In genomic region chr2:181658528-181658927, GRCm38 (mm10) we compare ENCODE assay signal across 15 mouse cellular contexts. TPM values are rescaled to one million over a fixed set of nuclear protein-coding genes. Genes with fewer than 3 reads are reported as not detected.
"Had no signal": no experiment of that assay in that cellular context is flagged by ENCODE, and none has a peak within 500 bp of the region (broad histone marks: within the 10 kb centered on the region; RNA-seq: fewer than 3 reads in every experiment).

No protein-coding gene starts in this region.

- H3K9me3 ChIP-seq: limb, embryonic 13.5 days; midbrain, embryonic 12.5 days; stomach, embryonic 15.5 days had no signal

- H3K4me2 ChIP-seq: stomach, embryonic 15.5 days had no signal

- H3K4me3 ChIP-seq: limb, embryonic 13.5 days; midbrain, embryonic 12.5 days; stomach, embryonic 15.5 days had no signal

- H3K27me3 ChIP-seq: limb, embryonic 13.5 days; stomach, embryonic 15.5 days had no signal

- H3K27ac ChIP-seq: limb, embryonic 13.5 days; liver, embryonic 14.5 days; midbrain, embryonic 12.5 days; stomach, embryonic 15.5 days had no signal

- H3K4me1 ChIP-seq: stomach, embryonic 15.5 days had no signal

- DNase-seq: left cerebral cortex, postnatal 4 days; thymus, adult 18-20 months had no signal

- H3K9ac ChIP-seq: limb, embryonic 13.5 days; liver, embryonic 14.5 days; midbrain, embryonic 12.5 days; stomach, embryonic 15.5 days had no signal

RNA-seq across cellular contexts. Expression of gene Gm29797, which starts 1.7 kb away (rescaled TPM):
- total RNA-seq: layer of hippocampus, postnatal 10 days; liver, adult 2 months; megakaryocyte-erythroid progenitor cell, adult 5-6 weeks; midbrain, postnatal 0 days had no signal
- polyA plus RNA-seq: kidney, embryonic 14.5 days; liver, adult 2 months; midbrain, embryonic 12.5 days; midbrain, postnatal 0 days; neural tube, embryonic 14.5 days; spleen, adult 2 months had no signal

RNA-seq across cellular contexts. Expression of gene Sox18, which starts 12.9 kb away (rescaled TPM):
- total RNA-seq: megakaryocyte-erythroid progenitor cell, adult 5-6 weeks had no signal

RNA-seq across cellular contexts. Expression of gene Lkaaear1, which starts 39.7 kb away (rescaled TPM):
- total RNA-seq: layer of hippocampus, adult 18-20 months; layer of hippocampus, postnatal 10 days; left cerebral cortex, postnatal 4 days; liver, adult 2 months; megakaryocyte-erythroid progenitor cell, adult 5-6 weeks; midbrain, postnatal 0 days had no signal
- polyA plus RNA-seq: kidney, embryonic 14.5 days; limb, embryonic 13.5 days; liver, adult 2 months; liver, embryonic 14.5 days; lung, embryonic 16.5 days; midbrain, embryonic 12.5 days; midbrain, postnatal 0 days; neural tube, embryonic 14.5 days; spleen, adult 2 months; stomach, embryonic 15.5 days had no signal
